In genomic region chr2:150884075-150884778, GRCm38 (mm10) we compare ENCODE assay signal across 13 mouse cellular contexts. TPM values are rescaled to one million over a fixed set of nuclear protein-coding genes. Genes with fewer than 3 reads are reported as not detected.
DNase-seq lines count a peak whose midpoint lies in the region; ATAC-seq and TF ChIP-seq lines count a peak whose summit lies in the region.
"Had no signal": no experiment of that assay in that cellular context is flagged by ENCODE, and none has a peak within 500 bp of the region (broad histone marks: within the 10 kb centered on the region; RNA-seq: fewer than 3 reads in every experiment).

No protein-coding gene starts in this region.

- WGBS in embryonic facial prominence, embryonic 11.5 days, result 89% methylated on average over 8 of the region's 8 CpGs
- 88% methylated on average over 8 of the region's 8 CpGs for WGBS in embryonic facial prominence, embryonic 10.5 days
- 86% methylated on average over 8 of the region's 8 CpGs for WGBS in kidney, embryonic 16.5 days
- 91% methylated on average over 8 of the region's 8 CpGs for WGBS in kidney, adult 2 months
- WGBS in embryonic facial prominence, embryonic 13.5 days, result 89% methylated on average over 8 of the region's 8 CpGs
- WGBS in midbrain, embryonic 16.5 days, result 90% methylated on average over 8 of the region's 8 CpGs

- no peak overlapping the region for H3K27ac ChIP-seq in embryonic facial prominence, embryonic 11.5 days (replicated peaks; ENCODE audit: low read depth, low read length)
- no peak overlapping the region for H3K27ac ChIP-seq in embryonic facial prominence, embryonic 10.5 days (replicated peaks)
- H3K27ac ChIP-seq in kidney, embryonic 16.5 days (ENCODE audit: low read length), result no peak overlapping the region
- H3K27ac ChIP-seq in kidney, adult 2 months (ENCODE audit: insufficient read depth, low read depth, low read length), result no peak overlapping the region
- H3K27ac ChIP-seq in embryonic facial prominence, embryonic 13.5 days, result no peak overlapping the region
- H3K27ac ChIP-seq in midbrain, embryonic 16.5 days (ENCODE audit: low read length), result no peak overlapping the region
- H3K27ac ChIP-seq in left cerebral cortex, adult 2 months, result no peak overlapping the region
- H3K27ac ChIP-seq: kidney, postnatal 0 days had no signal

- no peaks in the 10 kb centered on the region for H3K9me3 ChIP-seq in embryonic facial prominence, embryonic 11.5 days (replicated peaks; ENCODE audit: control insufficient read depth, low read length)
- no peaks in the 10 kb centered on the region for H3K9me3 ChIP-seq in embryonic facial prominence, embryonic 10.5 days
- H3K9me3 ChIP-seq in kidney, embryonic 16.5 days (ENCODE audit: low read length), result no peaks in the 10 kb centered on the region
- no peaks in the 10 kb centered on the region for H3K9me3 ChIP-seq in embryonic facial prominence, embryonic 13.5 days
- H3K9me3 ChIP-seq in midbrain, embryonic 16.5 days (replicated peaks; ENCODE audit: control insufficient read depth, low read length, poor library complexity, severe bottlenecking), result no peaks in the 10 kb centered on the region

- no peaks in the 10 kb centered on the region for H3K36me3 ChIP-seq in embryonic facial prominence, embryonic 11.5 days (replicated peaks; ENCODE audit: control insufficient read depth, insufficient read depth, low read depth, low read length)
- peaks cover 9% of the 10 kb centered on the region; the same call in 1 of the 2 replicates for H3K36me3 ChIP-seq in embryonic facial prominence, embryonic 10.5 days (replicated peaks)
- H3K36me3 ChIP-seq in kidney, embryonic 16.5 days (ENCODE audit: insufficient read depth, low read length), result 0 out of 2 replicates have a peak, but pooled peaks cover 2% of the 10 kb centered on the region
- no peaks in the 10 kb centered on the region for H3K36me3 ChIP-seq in kidney, adult 2 months (ENCODE audit: control insufficient read depth, insufficient read depth, low read length)
- peaks cover 3% of the 10 kb centered on the region; the same call in 1 of the 2 replicates for H3K36me3 ChIP-seq in embryonic facial prominence, embryonic 13.5 days
- no peaks in the 10 kb centered on the region for H3K36me3 ChIP-seq in midbrain, embryonic 16.5 days (ENCODE audit: control insufficient read depth, insufficient read depth, low read length)

- intact Hi-C loops in left cerebral cortex, adult 2 months (cut with DNase I), result no loop called here

- no peak overlapping the region for H3K4me2 ChIP-seq in embryonic facial prominence, embryonic 11.5 days (ENCODE audit: low read depth, low read length)
- H3K4me2 ChIP-seq in kidney, embryonic 16.5 days (replicated peaks; ENCODE audit: low read depth, low read length), result no peak overlapping the region
- H3K4me2 ChIP-seq in embryonic facial prominence, embryonic 13.5 days, result no peak overlapping the region
- no peak overlapping the region for H3K4me2 ChIP-seq in midbrain, embryonic 16.5 days (ENCODE audit: low read length)

- no peaks in the 10 kb centered on the region for H3K27me3 ChIP-seq in embryonic facial prominence, embryonic 11.5 days (ENCODE audit: control insufficient read depth, insufficient read depth, low read length)
- H3K27me3 ChIP-seq in embryonic facial prominence, embryonic 10.5 days (replicated peaks; ENCODE audit: low read depth, poor library complexity, severe bottlenecking), result no peaks in the 10 kb centered on the region
- no peaks in the 10 kb centered on the region for H3K27me3 ChIP-seq in kidney, embryonic 16.5 days (ENCODE audit: insufficient read depth, low read length)
- no peaks in the 10 kb centered on the region for H3K27me3 ChIP-seq in kidney, adult 2 months (replicated peaks; ENCODE audit: control insufficient read depth, insufficient read depth, low read length)
- no peaks in the 10 kb centered on the region for H3K27me3 ChIP-seq in embryonic facial prominence, embryonic 13.5 days
- no peaks in the 10 kb centered on the region for H3K27me3 ChIP-seq in midbrain, embryonic 16.5 days (ENCODE audit: control insufficient read depth, insufficient read depth, low read depth, low read length)

- TF ChIP-seq POLR2A in kidney, adult 2 months (IDR thresholded peaks at IDR 0.05; ENCODE audit: low read depth, low read length), result no peak

- no peaks in the 10 kb centered on the region for H3K4me1 ChIP-seq in embryonic facial prominence, embryonic 11.5 days (ENCODE audit: control insufficient read depth, insufficient read depth, low read length)
- no peaks in the 10 kb centered on the region for H3K4me1 ChIP-seq in embryonic facial prominence, embryonic 10.5 days
- H3K4me1 ChIP-seq in kidney, embryonic 16.5 days (ENCODE audit: insufficient read depth, low read length), result no peaks in the 10 kb centered on the region
- no peaks in the 10 kb centered on the region for H3K4me1 ChIP-seq in kidney, adult 2 months (ENCODE audit: control insufficient read depth, insufficient read depth, low read length)
- H3K4me1 ChIP-seq in embryonic facial prominence, embryonic 13.5 days, result no peaks in the 10 kb centered on the region
- no peaks in the 10 kb centered on the region for H3K4me1 ChIP-seq in midbrain, embryonic 16.5 days (ENCODE audit: control insufficient read depth, insufficient read depth, low read length)

- no peak overlapping the region for H3K9ac ChIP-seq in embryonic facial prominence, embryonic 11.5 days (replicated peaks; ENCODE audit: low read length)
- no peak overlapping the region for H3K9ac ChIP-seq in kidney, embryonic 16.5 days (replicated peaks; ENCODE audit: low read length)
- H3K9ac ChIP-seq in embryonic facial prominence, embryonic 13.5 days, result no peak overlapping the region
- no peak overlapping the region for H3K9ac ChIP-seq in midbrain, embryonic 16.5 days (ENCODE audit: low read depth, low read length)

- TF ChIP-seq CTCF in kidney, adult 2 months (conservative IDR thresholded peaks at IDR 0.05; ENCODE audit: insufficient read depth, insufficient read length, low read depth, low read length), result no peak
- TF ChIP-seq CTCF in left cerebral cortex, adult 2 months (IDR thresholded peaks at IDR 0.05), result no peak

- no peak overlapping the region for H3K4me3 ChIP-seq in embryonic facial prominence, embryonic 11.5 days (ENCODE audit: low read depth, low read length)
- H3K4me3 ChIP-seq in embryonic facial prominence, embryonic 10.5 days, result no peak overlapping the region
- no peak overlapping the region for H3K4me3 ChIP-seq in kidney, embryonic 16.5 days (ENCODE audit: low read length)
- no peak overlapping the region for H3K4me3 ChIP-seq in kidney, adult 2 months (ENCODE audit: insufficient read depth, low read depth, low read length)
- H3K4me3 ChIP-seq in embryonic facial prominence, embryonic 13.5 days, result no peak overlapping the region
- H3K4me3 ChIP-seq in midbrain, embryonic 16.5 days (ENCODE audit: low read depth, low read length), result no peak overlapping the region
- H3K4me3 ChIP-seq in left cerebral cortex, adult 2 months, result no peak overlapping the region
- H3K4me3 ChIP-seq: myocyte had no signal

- ATAC-seq in embryonic facial prominence, embryonic 11.5 days (replicated peaks; ENCODE audit: insufficient number of reproducible peaks, low FRiP score, low TSS enrichment, low read depth), result peak; percentile 54; the same call in 1 of the 2 replicates
- ATAC-seq in kidney, embryonic 16.5 days (ENCODE audit: low FRiP score, low TSS enrichment), result peak; percentile 23; the same call in 1 of the 2 replicates
- ATAC-seq in embryonic facial prominence, embryonic 13.5 days (ENCODE audit: insufficient number of reproducible peaks, insufficient read depth, low FRiP score, low TSS enrichment, low read depth), result peak; percentile 59
- 0 out of 2 replicates have a peak, but pooled peaks have one; percentile 8 for ATAC-seq in midbrain, embryonic 16.5 days
- ATAC-seq in inflammation-experienced regulatory T-cells, adult 6 months, result no peak

- no peak for DNase-seq in embryonic facial prominence, embryonic 11.5 days (ENCODE audit: low spot score)
- DNase-seq in embryonic facial prominence, embryonic 10.5 days (ENCODE audit: low spot score), result no peak
- no peak for DNase-seq in kidney, adult 2 months
- DNase-seq in left cerebral cortex, adult 2 months (ENCODE audit: extremely low spot score in 1 of 2, low spot score in 2 of 2), result no peak
- DNase-seq: adrenal gland, postnatal 14 days; lung, postnatal 36 days; spleen, adult 18-20 months had no signal

RNA-seq across cellular contexts. Expression of gene Abhd12, which starts 20.3 kb away (rescaled TPM):
- polyA plus RNA-seq in embryonic facial prominence, embryonic 11.5 days (2014; fragmentation: Nextera tagmentation; extraction: Ambion mirVana), result 54.3 and 54.9 TPM in 2 replicates
- 46.0 and 51.3 TPM in 2 replicates for polyA plus RNA-seq in embryonic facial prominence, embryonic 10.5 days (2016; fragmentation: Nextera tagmentation; extraction: Ambion mirVana)
- 71.0 and 74.1 TPM in 2 replicates for polyA plus RNA-seq in kidney, embryonic 16.5 days (2015; fragmentation: Nextera tagmentation; extraction: Ambion mirVana)
- 62.6 and 64.2 TPM in 2 replicates for polyA plus RNA-seq in kidney, adult 2 months (2012; rRNA removed)
- polyA plus RNA-seq in embryonic facial prominence, embryonic 13.5 days (2015; fragmentation: Nextera tagmentation; extraction: Ambion mirVana), result 68.2 and 69.5 TPM in 2 replicates
- polyA plus RNA-seq in midbrain, embryonic 16.5 days (2015; fragmentation: Nextera tagmentation; extraction: Ambion mirVana), result 112 and 127 TPM in 2 replicates
- polyA plus RNA-seq in inflammation-experienced regulatory T-cells, adult 6 months (2017; shearing (Covaris generic)), result 10 to 100 TPM in 2 of 3 experiments, 1 to 10 TPM in 1; 8.9 to 20.2 (median 18.5) TPM
- total RNA-seq in left cerebral cortex, adult 2 months (2021), result 100 to 1,000 TPM; 298 to 305 TPM

RNA-seq across cellular contexts. Expression of gene Gins1, which starts 21.0 kb away (rescaled TPM):
- polyA plus RNA-seq in embryonic facial prominence, embryonic 11.5 days (2014; fragmentation: Nextera tagmentation; extraction: Ambion mirVana), result 84.5 and 87.7 TPM in 2 replicates
- polyA plus RNA-seq in embryonic facial prominence, embryonic 10.5 days (2016; fragmentation: Nextera tagmentation; extraction: Ambion mirVana), result 74.1 and 76.0 TPM in 2 replicates
- polyA plus RNA-seq in kidney, embryonic 16.5 days (2015; fragmentation: Nextera tagmentation; extraction: Ambion mirVana), result 41.6 and 43.3 TPM in 2 replicates
- 0.52 and 0.57 TPM in 2 replicates for polyA plus RNA-seq in kidney, adult 2 months (2012; rRNA removed)
- polyA plus RNA-seq in embryonic facial prominence, embryonic 13.5 days (2015; fragmentation: Nextera tagmentation; extraction: Ambion mirVana), result 52.2 and 54.9 TPM in 2 replicates
- polyA plus RNA-seq in midbrain, embryonic 16.5 days (2015; fragmentation: Nextera tagmentation; extraction: Ambion mirVana), result 9.9 and 11.2 TPM in 2 replicates
- 10 to 100 TPM in 1 of 3 experiments, 1 to 10 TPM in 2; 4.6 to 21.8 (median 7.5) TPM for polyA plus RNA-seq in inflammation-experienced regulatory T-cells, adult 6 months (2017; shearing (Covaris generic))
- total RNA-seq in left cerebral cortex, adult 2 months (2021), result 1 to 10 TPM in 1 of 2 experiments, under 1 TPM in 1; 0.65 to 1.6 TPM
